Mouse (Mus musculus) embryonic facial prominence, embryonic 15.5 days (tissue): ENCODE measurements around the gene Eps8. TPM values are rescaled to one million over a fixed set of nuclear protein-coding genes. Genes with fewer than 3 reads are reported as not detected.

ENCODE experiments used
- ATAC-seq: fragments of 200-750 bp; cut with Nextera tagmentation; 2 replicates; pipeline ENCODE4 v1.8.0; 2017; ENCODE audit warnings: low read depth, moderate TSS enrichment; ENCODE audit not compliant: insufficient number of reproducible peaks, low FRiP score, low TSS enrichment
- H3K27ac ChIP-seq: fragments of 300-500 bp; sonication (generic); replicated peaks from 2 replicates; pipeline ENCODE4 v1.5.1; 2015; ENCODE audit warnings: mild to moderate bottlenecking, inconsistent platforms
- H3K27me3 ChIP-seq: fragments of 300-500 bp; sonication (generic); 2 replicates; pipeline ENCODE4 v1.6.1; 2015; ENCODE audit warnings: inconsistent platforms
- H3K36me3 ChIP-seq: fragments of 300-500 bp; sonication (generic); 2 replicates; pipeline ENCODE4 v1.6.1; 2015; ENCODE audit warnings: mild to moderate bottlenecking, inconsistent platforms
- H3K4me1 ChIP-seq: fragments of 300-500 bp; sonication (generic); 2 replicates; pipeline ENCODE4 v1.6.1; 2015; ENCODE audit warnings: inconsistent platforms
- H3K4me2 ChIP-seq: fragments of 300-500 bp; sonication (generic); replicated peaks from 2 replicates; pipeline ENCODE4 v1.6.1; 2015; ENCODE audit warnings: mild to moderate bottlenecking, inconsistent platforms
- H3K4me3 ChIP-seq: fragments of 300-500 bp; sonication (generic); replicated peaks from 2 replicates; pipeline ENCODE4 v1.5.1; 2015; ENCODE audit warnings: mild to moderate bottlenecking, inconsistent platforms
- H3K9ac ChIP-seq: fragments of 300-500 bp; sonication (generic); 2 replicates; pipeline ENCODE4 v1.6.1; 2015; ENCODE audit warnings: inconsistent platforms
- H3K9me3 ChIP-seq: fragments of 300-500 bp; sonication (generic); replicated peaks from 2 replicates; pipeline ENCODE4 v1.6.1; 2016; ENCODE audit warnings: inconsistent platforms
- WGBS: fragments of 180-500 bp; shearing (Covaris S2); methylation state at CpG from one replicate; pipeline ENCODE4 v1.1.7; 2015; 5-methylcytosine and 5-hydroxymethylcytosine counted together
- polyA plus RNA-seq: library from polyadenylated mRNA; unstranded; fragments of >200 nt; fragmentation: Nextera tagmentation; extraction: Ambion mirVana; gene quantifications from 2 replicates; pipeline ENCODE4 v1.2.1, GENCODE M21; 2015

Eps8 gene
- polyA plus RNA-seq, 1 experiment from 2014 or later: 30.9 TPM

DNA sequence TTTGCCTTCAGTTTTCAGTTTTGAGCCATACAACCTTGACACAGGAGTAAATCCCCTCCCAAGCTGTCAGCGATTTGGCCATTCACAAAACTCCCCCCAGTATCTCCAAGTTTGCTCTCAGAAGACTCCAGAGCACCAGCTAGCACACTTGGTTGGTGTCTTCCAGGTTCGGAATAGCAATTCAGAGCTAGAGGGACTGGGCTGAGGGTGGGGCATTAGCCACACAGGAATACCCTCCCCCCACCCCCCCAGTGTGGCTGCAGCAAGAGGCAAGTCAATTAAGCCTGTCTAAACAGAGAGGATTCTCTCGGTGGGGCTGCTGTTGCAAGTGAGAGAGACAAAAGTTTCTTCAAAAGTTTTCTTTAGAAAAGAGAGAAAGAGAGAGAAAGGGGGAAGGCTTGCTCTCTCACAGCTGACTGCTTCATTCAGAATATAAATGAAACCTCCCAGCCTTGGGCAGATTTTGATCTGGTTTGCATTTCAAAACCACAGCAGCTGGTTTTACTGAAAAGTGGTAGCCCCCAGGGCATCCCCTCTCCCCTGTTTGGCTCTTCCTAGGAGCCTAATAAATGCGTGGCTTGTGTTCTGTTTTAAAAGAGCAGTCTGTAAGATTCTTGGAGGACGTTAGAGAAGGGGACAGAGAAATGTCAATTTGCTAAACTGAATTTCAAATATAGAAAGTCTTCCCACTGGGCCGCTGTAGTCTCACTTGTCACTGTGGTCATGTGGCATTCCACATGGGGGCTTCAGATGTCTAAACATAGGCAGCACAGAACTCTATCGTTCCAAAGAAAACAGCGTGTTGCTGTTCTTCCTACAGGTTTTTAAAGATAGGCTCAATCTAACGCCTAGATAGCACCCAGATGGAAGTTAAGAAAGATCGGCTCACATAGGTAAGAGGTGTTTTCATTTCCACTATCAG, 112.2 kb downstream of the Eps8 start:
- peaks cover 27% of the 10 kb centered on the region for H3K4me1 ChIP-seq
- 0 out of 2 replicates have a peak, but pooled peaks cover 5% of the 10 kb centered on the region for H3K9me3 ChIP-seq
- H3K4me2 ChIP-seq: peak overlapping the region; percentile 15; the same call in 1 of the 2 replicates
- no peaks in the 10 kb centered on the region for H3K36me3 ChIP-seq
- ATAC-seq: peak; percentile 43
- WGBS: 8% methylated on average over 10 of the region's 10 CpGs
- H3K27ac ChIP-seq: peak overlapping the region; percentile 13; the same call in 1 of the 2 replicates
- no peak overlapping the region for H3K9ac ChIP-seq
- H3K4me3 ChIP-seq: no peak overlapping the region
- no peaks in the 10 kb centered on the region for H3K27me3 ChIP-seq

DNA sequence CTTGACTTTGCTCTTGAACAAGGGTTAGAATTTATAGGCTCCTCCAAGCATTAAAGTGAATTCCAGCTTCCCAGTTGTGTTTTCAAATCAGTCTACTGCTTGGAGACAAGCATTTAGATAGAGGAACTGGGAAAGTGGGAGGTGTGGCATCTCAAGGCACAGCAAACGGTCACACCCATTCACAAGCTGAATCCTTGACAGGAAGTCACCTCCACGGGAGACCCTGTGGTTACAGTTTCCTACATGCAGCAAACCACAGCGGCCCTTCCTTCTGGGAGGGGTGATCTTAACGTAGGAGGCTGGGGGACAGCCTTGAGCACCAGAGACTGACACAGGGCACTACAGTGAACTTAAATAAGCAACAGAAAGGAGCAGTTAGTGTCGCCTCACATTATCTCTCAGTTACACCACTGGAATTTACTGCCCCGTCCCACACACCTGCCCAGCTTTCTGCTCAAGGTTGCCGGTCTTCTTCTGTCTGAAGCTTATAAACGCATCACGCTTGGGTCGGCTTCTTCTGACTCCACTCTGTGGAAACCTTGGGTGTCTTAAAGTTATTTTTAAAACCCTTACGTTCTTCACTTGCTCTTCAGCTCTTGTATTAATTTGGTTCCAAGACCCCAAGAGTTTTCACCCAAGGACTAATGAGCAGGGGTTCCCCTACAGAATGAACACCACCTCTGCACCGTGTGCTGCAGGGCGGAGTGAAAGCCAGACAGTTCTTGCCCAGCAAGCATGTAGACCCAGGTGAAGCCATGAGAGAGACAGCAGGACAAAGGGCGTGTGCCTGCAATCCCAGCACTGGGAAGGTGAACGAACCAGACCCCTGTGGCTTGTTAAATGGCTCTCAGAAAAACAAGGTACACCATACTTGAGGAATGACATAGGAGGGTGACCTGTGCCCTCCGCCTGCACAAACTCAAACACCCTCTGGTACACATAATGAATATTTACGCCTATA, 113.2 kb downstream of the Eps8 start:
- no peak overlapping the region for H3K9ac ChIP-seq
- no peak overlapping the region for H3K27ac ChIP-seq
- H3K36me3 ChIP-seq: no peaks in the 10 kb centered on the region; the same call in 1 of the 2 replicates
- H3K27me3 ChIP-seq: no peaks in the 10 kb centered on the region
- H3K4me2 ChIP-seq: peak overlapping the region; percentile 11; the same call in 1 of the 2 replicates
- 0 out of 2 replicates have a peak, but pooled peaks cover 5% of the 10 kb centered on the region for H3K9me3 ChIP-seq
- peaks cover 27% of the 10 kb centered on the region for H3K4me1 ChIP-seq
- no peak for ATAC-seq
- WGBS: 49% methylated on average over 17 of the region's 17 CpGs
- no peak overlapping the region for H3K4me3 ChIP-seq

DNA sequence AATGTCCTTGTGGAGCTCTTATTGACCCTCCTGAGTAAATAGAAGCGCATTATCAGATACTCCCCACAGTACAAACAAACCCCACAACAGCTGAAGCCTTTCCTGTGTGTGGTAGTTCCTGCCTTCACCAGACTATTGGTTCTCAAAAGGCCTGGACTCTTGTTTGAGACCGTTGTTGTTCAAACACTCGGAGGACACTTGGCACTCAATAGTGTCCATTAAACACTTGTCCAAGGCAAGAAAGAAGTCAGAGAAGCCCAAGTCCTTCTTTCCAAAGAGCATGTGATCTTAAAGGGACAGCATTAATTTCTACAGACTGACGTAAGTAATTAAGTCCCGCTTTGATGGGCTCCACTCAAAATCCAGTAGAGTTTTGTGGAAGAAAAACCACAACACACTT, 113.9 kb downstream of the Eps8 start:
- peaks cover 27% of the 10 kb centered on the region for H3K4me1 ChIP-seq
- H3K4me3 ChIP-seq: no peak overlapping the region
- 0 out of 2 replicates have a peak, but pooled peaks cover 5% of the 10 kb centered on the region for H3K9me3 ChIP-seq
- ATAC-seq: no peak
- H3K4me2 ChIP-seq: no peak overlapping the region
- no peaks in the 10 kb centered on the region for H3K27me3 ChIP-seq
- peaks cover 3% of the 10 kb centered on the region; the same call in 1 of the 2 replicates for H3K36me3 ChIP-seq
- 87% methylated on average over 5 of the region's 5 CpGs for WGBS
- H3K9ac ChIP-seq: no peak overlapping the region
- H3K27ac ChIP-seq: no peak overlapping the region

DNA sequence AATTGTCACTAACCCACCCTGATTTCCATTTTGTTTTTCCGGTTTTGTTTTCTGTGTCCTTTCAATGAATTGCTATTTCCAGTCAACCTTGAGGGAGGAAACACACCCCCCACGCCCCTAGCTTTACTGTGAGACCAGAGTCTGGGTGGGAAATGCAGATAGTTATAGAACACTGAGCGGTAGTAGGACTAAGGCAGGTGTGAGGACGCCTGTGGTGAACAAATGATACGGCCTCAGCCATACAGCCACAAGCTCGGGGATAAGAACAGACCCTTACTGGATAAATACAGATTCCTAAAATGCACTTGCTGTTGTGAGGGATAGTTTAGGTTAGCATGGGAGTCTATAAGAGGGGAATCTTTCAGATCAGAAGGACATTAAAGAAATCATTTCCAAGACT, 114.3 kb downstream of the Eps8 start:
- no peak overlapping the region for H3K9ac ChIP-seq
- H3K27ac ChIP-seq: no peak overlapping the region
- 91% methylated on average over 6 of the region's 6 CpGs for WGBS

DNA sequence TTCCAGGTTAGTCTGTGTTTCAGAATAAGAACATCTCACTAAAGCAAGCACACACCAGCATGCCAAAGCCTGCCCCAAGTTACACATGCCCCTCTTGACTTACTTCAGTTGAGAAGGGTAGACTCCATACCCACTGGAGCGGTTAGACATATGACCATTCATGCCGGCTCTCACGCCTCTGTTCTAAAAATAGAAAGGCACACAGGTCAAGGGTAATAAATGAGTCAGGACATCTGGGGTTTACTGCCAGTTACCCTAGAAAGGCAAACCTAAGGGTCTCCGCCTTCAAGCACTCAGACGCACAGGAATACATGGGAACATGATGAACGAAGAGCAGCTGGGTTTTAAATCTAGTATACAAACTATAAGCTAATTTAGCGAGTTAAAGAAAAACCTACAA, 115.5 kb downstream of the Eps8 start:
- WGBS: 64% methylated on average over 7 of the region's 7 CpGs
- H3K36me3 ChIP-seq: peaks cover 5% of the 10 kb centered on the region; the same call in 1 of the 2 replicates
- peaks cover 27% of the 10 kb centered on the region for H3K4me1 ChIP-seq
- H3K27me3 ChIP-seq: no peaks in the 10 kb centered on the region
- H3K9me3 ChIP-seq: no peaks in the 10 kb centered on the region
- no peak for ATAC-seq
- no peak overlapping the region for H3K4me3 ChIP-seq
- no peak overlapping the region for H3K4me2 ChIP-seq
- no peak overlapping the region for H3K9ac ChIP-seq
- H3K27ac ChIP-seq: no peak overlapping the region

More for the DNA sequence above, 114.3 kb downstream of the Eps8 start:
- peaks cover 27% of the 10 kb centered on the region for H3K4me1 ChIP-seq
- no peak overlapping the region for H3K4me2 ChIP-seq
- no peak overlapping the region for H3K4me3 ChIP-seq
- no peaks in the 10 kb centered on the region for H3K27me3 ChIP-seq
- H3K9me3 ChIP-seq: 0 out of 2 replicates have a peak, but pooled peaks cover 5% of the 10 kb centered on the region
- peaks cover 5% of the 10 kb centered on the region; the same call in 1 of the 2 replicates for H3K36me3 ChIP-seq
- ATAC-seq: no peak

DNA sequence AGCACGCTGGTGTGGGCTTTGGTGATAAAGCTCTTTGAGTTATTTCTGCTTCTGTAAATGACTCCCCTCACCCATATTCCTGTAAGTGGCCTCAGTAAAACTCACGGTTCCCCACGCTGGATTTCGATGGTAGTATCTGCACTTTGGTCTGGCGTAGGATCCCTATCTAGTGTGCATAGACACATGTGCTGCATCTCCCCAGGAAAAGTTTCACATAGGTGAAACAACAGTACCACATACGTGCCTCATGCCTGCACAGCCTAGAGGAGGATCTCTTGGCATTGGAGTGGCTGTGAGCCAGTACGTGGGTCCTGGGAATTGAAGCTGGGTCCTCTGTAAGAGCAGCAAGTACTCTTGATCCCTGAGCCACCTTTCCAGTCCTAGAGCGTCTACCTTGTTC, 121.9 kb downstream of the Eps8 start:
- Histone ChIP-seq H3K27ac (no peak overlapping the region), H3K9me3 (no peaks in the 10 kb centered on the region), H3K27me3 (no peaks in the 10 kb centered on the region), H3K36me3 (peaks cover 5% of the 10 kb centered on the region; the same call in 1 of the 2 replicates), H3K9ac (no peak overlapping the region), H3K4me1 (no peaks in the 10 kb centered on the region), H3K4me3 (no peak overlapping the region), H3K4me2 (no peak overlapping the region)
- ATAC-seq: no peak
- WGBS: 91% methylated on average over 8 of the region's 8 CpGs

DNA sequence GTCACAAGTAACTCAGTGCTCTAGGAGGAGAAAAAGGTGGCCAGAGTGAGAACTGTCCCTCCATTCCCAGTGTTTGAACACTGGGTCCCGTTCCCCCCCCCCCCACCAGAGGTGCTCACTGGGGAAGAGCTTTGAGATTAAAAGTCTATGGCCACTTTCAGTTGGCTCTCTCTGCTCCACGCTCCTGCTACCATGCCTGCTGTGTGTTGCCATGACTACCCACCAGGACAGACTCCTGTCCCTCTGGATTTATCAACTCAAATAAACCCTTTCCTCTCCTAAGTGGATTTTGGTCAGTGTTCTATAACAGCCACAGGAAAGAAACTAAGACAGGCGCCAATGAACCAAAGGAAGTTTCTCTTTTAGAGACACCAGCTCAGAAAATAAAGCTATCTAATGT, 128.9 kb downstream of the Eps8 start:
- no peak for ATAC-seq
- no peaks in the 10 kb centered on the region for H3K27me3 ChIP-seq
- no peaks in the 10 kb centered on the region for H3K9me3 ChIP-seq
- H3K4me1 ChIP-seq: no peaks in the 10 kb centered on the region
- H3K4me3 ChIP-seq: no peak overlapping the region
- 34% methylated on average over 3 of the region's 3 CpGs for WGBS
- H3K9ac ChIP-seq: no peak overlapping the region
- no peak overlapping the region for H3K27ac ChIP-seq
- peaks cover 2% of the 10 kb centered on the region; the same call in 1 of the 2 replicates for H3K36me3 ChIP-seq
- H3K4me2 ChIP-seq: no peak overlapping the region

DNA sequence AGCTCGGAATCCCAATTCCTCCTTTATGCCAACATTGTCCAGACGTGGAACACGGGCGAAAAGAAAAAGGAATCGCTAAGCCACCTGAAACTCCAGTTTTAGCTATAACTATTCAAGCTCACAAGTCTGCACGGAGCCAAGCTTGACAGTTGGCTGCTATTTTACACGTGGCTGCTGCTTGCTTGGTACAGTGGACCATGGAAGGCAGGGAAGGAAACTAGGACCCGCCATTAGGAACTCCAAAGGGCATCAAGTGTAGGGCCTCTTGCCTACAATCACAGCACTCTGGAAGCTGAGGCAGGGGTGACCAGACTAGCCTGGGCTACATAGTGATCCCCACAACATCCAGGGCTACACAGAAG, 134.4 kb downstream of the Eps8 start:
- no peaks in the 10 kb centered on the region for H3K9me3 ChIP-seq
- no peaks in the 10 kb centered on the region for H3K4me1 ChIP-seq
- WGBS: 81% methylated on average over 8 of the region's 8 CpGs
- peaks cover 2% of the 10 kb centered on the region; the same call in 1 of the 2 replicates for H3K36me3 ChIP-seq
- no peaks in the 10 kb centered on the region for H3K27me3 ChIP-seq
- no peak overlapping the region for H3K4me2 ChIP-seq
- H3K9ac ChIP-seq: no peak overlapping the region
- no peak overlapping the region for H3K27ac ChIP-seq
- no peak for ATAC-seq
- H3K4me3 ChIP-seq: no peak overlapping the region

DNA sequence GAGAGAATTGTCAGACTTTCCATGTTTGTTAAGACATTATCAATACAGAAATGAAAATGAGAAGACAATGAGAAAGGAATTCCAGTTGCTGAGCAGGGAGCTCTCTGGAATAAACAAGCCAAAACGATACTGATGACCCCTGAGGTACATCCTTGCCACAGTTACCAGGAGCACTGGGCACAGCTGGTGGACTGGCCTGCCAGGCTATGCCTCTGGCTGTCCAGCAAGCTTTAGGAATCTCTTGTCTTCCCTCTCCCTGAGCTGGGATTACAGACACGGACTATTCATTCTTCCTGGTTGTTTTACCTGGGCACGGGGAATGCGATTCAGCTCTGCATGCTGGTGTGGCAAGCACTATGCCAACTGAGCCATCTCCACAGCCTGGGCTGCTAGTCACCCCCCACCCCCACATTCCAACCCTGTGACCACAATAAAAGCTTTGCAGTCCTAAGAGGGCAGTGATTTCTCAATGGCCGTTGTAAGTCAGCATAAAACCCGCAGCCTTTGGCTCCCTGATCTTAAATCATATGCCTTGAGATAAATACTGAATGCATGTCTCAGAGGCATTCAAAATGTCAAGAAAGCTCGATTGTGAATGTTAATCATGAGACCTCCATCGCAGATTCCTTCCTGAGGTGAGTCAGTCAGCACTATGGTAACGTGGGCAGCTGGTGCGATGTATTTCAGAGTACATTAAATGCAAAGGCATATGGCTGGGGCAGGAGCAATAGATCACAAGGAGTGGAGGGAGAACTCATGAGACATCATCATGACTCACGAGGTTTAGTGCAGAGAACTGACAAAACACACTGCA, 134.9 kb downstream of the Eps8 start:
- Histone ChIP-seq H3K27ac (no peak overlapping the region), H3K36me3 (peaks cover 2% of the 10 kb centered on the region; the same call in 1 of the 2 replicates), H3K9me3 (no peaks in the 10 kb centered on the region), H3K27me3 (no peaks in the 10 kb centered on the region), H3K4me1 (no peaks in the 10 kb centered on the region), H3K9ac (no peak overlapping the region), H3K4me2 (no peak overlapping the region), H3K4me3 (no peak overlapping the region)
- 74% methylated on average over 11 of the region's 11 CpGs for WGBS
- no peak for ATAC-seq

DNA sequence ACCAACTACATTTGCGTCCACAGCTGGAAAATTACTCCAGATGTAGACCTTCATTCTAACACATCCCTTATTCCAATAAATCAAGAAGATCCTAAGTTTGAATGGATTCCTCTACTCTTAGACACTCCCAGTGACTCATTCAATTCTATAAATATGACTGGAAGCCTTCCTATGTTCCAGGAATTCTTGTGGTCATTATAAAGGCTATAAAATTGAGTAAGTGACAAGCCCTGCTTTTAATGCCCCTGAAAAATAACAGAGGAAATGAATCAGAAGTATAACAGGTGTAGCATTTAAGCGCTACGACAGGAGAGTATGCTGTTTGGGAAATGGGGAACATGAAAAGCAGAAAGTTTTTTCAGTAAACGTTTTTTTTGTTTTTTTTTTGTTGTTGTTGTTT, 139.8 kb downstream of the Eps8 start:
- Histone ChIP-seq H3K36me3 (0 out of 2 replicates have a peak, but pooled peaks cover 6% of the 10 kb centered on the region), H3K4me3 (no peak overlapping the region), H3K27ac (no peak overlapping the region), H3K9ac (no peak overlapping the region), H3K27me3 (no peaks in the 10 kb centered on the region), H3K9me3 (no peaks in the 10 kb centered on the region), H3K4me2 (no peak overlapping the region), H3K4me1 (no peaks in the 10 kb centered on the region)
- ATAC-seq: no peak
- 77% methylated on average over 4 of the region's 4 CpGs for WGBS
